Mouse (Mus musculus) heart, postnatal 0 days (tissue): ENCODE data around the gene Cenpj. TPM values are rescaled to one million over a fixed set of nuclear protein-coding genes. Genes with fewer than 3 reads are reported as not detected.
A peak's percentile ranks its signal among the peaks of the same experiment; 100 is the strongest.

Source experiments
- ATAC-seq: fragments of 200-750 bp; cut with Nextera tagmentation; 2 replicates; pipeline ENCODE4 v1.8.0; 2017; ENCODE audit warnings: low read depth, moderate number of reproducible peaks, moderate library complexity; ENCODE audit not compliant: insufficient read depth
- DNase-seq: peaks from one replicate; pipeline ENCODE4 v3.0.0-alpha.2; 2016; ENCODE audit warnings: low spot score
- H3K27ac ChIP-seq: fragments of 300-500 bp; sonication (generic); 2 replicates; pipeline ENCODE4 v1.5.1; 2014; ENCODE audit warnings: low read depth, mild to moderate bottlenecking
- H3K27me3 ChIP-seq: fragments of 300-500 bp; sonication (generic); 2 replicates; pipeline ENCODE4 v1.6.1; 2014; ENCODE audit warnings: low read length, mixed read lengths; ENCODE audit not compliant: control insufficient read depth, insufficient read depth
- H3K36me3 ChIP-seq: fragments of 300-500 bp; sonication (generic); replicated peaks from 2 replicates; pipeline ENCODE4 v1.6.1; 2014; ENCODE audit warnings: low read length, mixed read lengths; ENCODE audit not compliant: control insufficient read depth, insufficient read depth
- H3K4me1 ChIP-seq: fragments of 300-500 bp; sonication (generic); 2 replicates; pipeline ENCODE4 v1.6.1; 2014; ENCODE audit warnings: antibody characterized with exemption; ENCODE audit not compliant: control insufficient read depth, insufficient read depth
- H3K4me2 ChIP-seq: fragments of 300-500 bp; sonication (generic); 2 replicates; pipeline ENCODE4 v1.6.1; 2014; ENCODE audit warnings: low read depth, mild to moderate bottlenecking, low read length, moderate library complexity
- H3K4me3 ChIP-seq: fragments of 300-500 bp; sonication (generic); 2 replicates; pipeline ENCODE4 v1.5.1; 2014; ENCODE audit warnings: low read depth, low read length
- H3K9ac ChIP-seq: fragments of 300-500 bp; sonication (generic); replicated peaks from 2 replicates; pipeline ENCODE4 v1.6.1; 2014; ENCODE audit warnings: low read depth, low read length, mixed read lengths
- H3K9me3 ChIP-seq: fragments of 300-500 bp; sonication (generic); replicated peaks from 2 replicates; pipeline ENCODE4 v1.6.1; 2016; ENCODE audit warnings: low read length; ENCODE audit not compliant: control insufficient read depth
- CTCF ChIP-seq: IDR thresholded peaks from 2 replicates; pipeline ENCODE4 v1.5.1; 2016; ENCODE audit warnings: antibody characterized with exemption, control low read depth, low read depth
- EP300 ChIP-seq: IDR thresholded peaks from 2 replicates; pipeline ENCODE4 v1.6.1; 2016; ENCODE audit warnings: antibody characterized with exemption, low read depth
- WGBS: fragments of 180-500 bp; shearing (Covaris S2); extraction: QIAGEN DNeasy Blood & Tissue Kit; methylation state at CpG from one replicate; pipeline ENCODE4 v1.1.7; 2014; 5-methylcytosine and 5-hydroxymethylcytosine counted together
- polyA plus RNA-seq: library from polyadenylated mRNA; unstranded; fragments of >200 nt; fragmentation: Nextera tagmentation; extraction: Ambion mirVana; gene quantifications from 2 replicates; pipeline ENCODE4 v1.2.1, GENCODE M21; 2015
- total RNA-seq: library from RNA; depleted of rRNA; stranded (reverse); fragments of >200 nt; gene quantifications from 2 replicates; pipeline ENCODE4 v1.2.3, GENCODE M21; 2014; ENCODE audit warnings: low replicate concordance

Cenpj gene
- total and polyA plus RNA-seq, 2 experiments from 2014 or later: 2.5 to 3.2 TPM

GRCm38 (mm10) chr14:56602069-56602468 is 26.8 kb upstream of the Cenpj start:
- no peak overlapping the region for H3K4me3 ChIP-seq
- no peaks in the 10 kb centered on the region for H3K4me1 ChIP-seq
- H3K27me3 ChIP-seq: no peaks in the 10 kb centered on the region
- WGBS: 91% methylated on average over 9 of the region's 9 CpGs
- DNase-seq: no peak
- no peak overlapping the region for H3K9ac ChIP-seq
- H3K27ac ChIP-seq: no peak overlapping the region
- no peak overlapping the region for H3K4me2 ChIP-seq
- TF ChIP-seq EP300 (no peak), CTCF (no peak)
- no peak for ATAC-seq
- H3K36me3 ChIP-seq: peaks cover 79% of the 10 kb centered on the region
- no peaks in the 10 kb centered on the region for H3K9me3 ChIP-seq

- DNase-seq: peak; percentile 28
- no peak for TF ChIP-seq EP300
- TF ChIP-seq CTCF: peak; percentile 69
- Histone ChIP-seq H3K27me3 (no peaks in the 10 kb centered on the region), H3K9me3 (no peaks in the 10 kb centered on the region), H3K4me1 (no peaks in the 10 kb centered on the region), H3K9ac (no peak overlapping the region), H3K4me3 (no peak overlapping the region), H3K4me2 (no peak overlapping the region), H3K36me3 (peaks cover 89% of the 10 kb centered on the region), H3K27ac (no peak overlapping the region)
- WGBS: 57% methylated on average over 6 of the region's 6 CpGs
- no peak for ATAC-seq
These were observed 23.5 kb upstream of the Cenpj start for GRCm38 (mm10) chr14:56598759-56599158.

- Histone ChIP-seq H3K36me3 (peaks cover 97% of the 10 kb centered on the region), H3K9me3 (no peaks in the 10 kb centered on the region), H3K9ac (no peak overlapping the region), H3K4me2 (no peak overlapping the region), H3K27ac (no peak overlapping the region), H3K4me1 (no peaks in the 10 kb centered on the region), H3K4me3 (no peak overlapping the region), H3K27me3 (no peaks in the 10 kb centered on the region)
- 87% methylated on average over 1 of the region's 1 CpGs for WGBS
- DNase-seq: no peak
- no peak for TF ChIP-seq EP300
- TF ChIP-seq CTCF: no peak
- no peak for ATAC-seq
These were observed 19.6 kb upstream of the Cenpj start for GRCm38 (mm10) chr14:56594811-56595210.

- H3K27me3 ChIP-seq: no peaks in the 10 kb centered on the region
- 91% methylated on average over 9 of the region's 9 CpGs for WGBS
- H3K27ac ChIP-seq: no peak overlapping the region
- no peak overlapping the region for H3K4me3 ChIP-seq
- TF ChIP-seq CTCF (no peak), EP300 (no peak)
- no peak overlapping the region for H3K4me2 ChIP-seq
- no peak for ATAC-seq
- no peak for DNase-seq
- peaks cover 80% of the 10 kb centered on the region for H3K36me3 ChIP-seq
- no peaks in the 10 kb centered on the region for H3K4me1 ChIP-seq
- no peak overlapping the region for H3K9ac ChIP-seq
- H3K9me3 ChIP-seq: no peaks in the 10 kb centered on the region
These were observed 17.0 kb upstream of the Cenpj start for GRCm38 (mm10) chr14:56592191-56592590.

GRCm38 (mm10) chr14:56582294-56582693 is 7.1 kb upstream of the Cenpj start:
- H3K27ac ChIP-seq: no peak overlapping the region; the same call in 1 of the 2 replicates
- DNase-seq (no peak), ATAC-seq (no peak)
- no peaks in the 10 kb centered on the region for H3K27me3 ChIP-seq
- peaks cover 5% of the 10 kb centered on the region; the same call in 1 of the 2 replicates for H3K4me1 ChIP-seq
- no peak overlapping the region for H3K4me3 ChIP-seq
- TF ChIP-seq CTCF: no peak
- H3K36me3 ChIP-seq: peaks cover 38% of the 10 kb centered on the region
- H3K4me2 ChIP-seq: no peak overlapping the region
- H3K9me3 ChIP-seq: no peaks in the 10 kb centered on the region
- WGBS: 74% methylated on average over 6 of the region's 6 CpGs
- no peak overlapping the region for H3K9ac ChIP-seq

GRCm38 (mm10) chr14:56581117-56581516 is 5.9 kb upstream of the Cenpj start:
- peak; percentile 81 for ATAC-seq
- Histone ChIP-seq H3K4me2 (no peak overlapping the region), H3K9me3 (no peaks in the 10 kb centered on the region), H3K4me1 (peaks cover 9% of the 10 kb centered on the region; the same call in 1 of the 2 replicates), H3K36me3 (peaks cover 35% of the 10 kb centered on the region), H3K9ac (no peak overlapping the region), H3K4me3 (no peak overlapping the region), H3K27me3 (no peaks in the 10 kb centered on the region), H3K27ac (peak overlapping the region; percentile 73)
- 27% methylated on average over 5 of the region's 5 CpGs for WGBS
- TF ChIP-seq EP300 (no peak), CTCF (no peak)
- DNase-seq: peak; percentile 52
